14 mouse cellular contexts compared by ENCODE assay signal in the genomic region with DNA sequence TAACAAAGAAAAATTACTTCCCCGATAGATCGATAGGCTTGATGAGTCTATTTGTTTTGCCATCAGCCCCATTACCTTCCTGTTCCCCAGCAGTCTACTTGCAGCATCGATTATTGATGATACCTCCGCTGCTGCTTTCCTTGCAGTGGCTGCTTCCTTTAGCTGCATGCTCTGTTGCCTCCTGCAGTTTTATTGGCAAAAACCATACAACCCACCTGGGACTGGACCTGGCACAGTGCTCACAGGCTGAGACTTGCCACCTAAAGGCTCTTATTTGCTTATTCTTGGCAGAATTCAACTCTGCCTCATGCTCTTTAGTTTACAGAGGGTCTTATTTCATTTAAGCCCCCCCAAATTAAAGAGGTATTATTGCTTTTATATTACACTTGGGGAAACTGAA.
"Had no signal": no experiment of that assay in that cellular context is flagged by ENCODE, and none has a peak within 500 bp of the region (broad histone marks: within the 10 kb centered on the region; RNA-seq: fewer than 3 reads in every experiment).

No protein-coding gene starts in this region.

- DNase-seq: kidney, adult 8-10 months; kidney, postnatal 25 days; liver; liver, embryonic 13.5 days; liver, postnatal 0 days; lung, postnatal 14 days; right cerebral cortex, adult 18-20 months; right cerebral cortex, postnatal 25 days; thymus, postnatal 36 days had no signal

- H3K4me3 ChIP-seq: limb, embryonic 12.5 days; liver, embryonic 13.5 days; lung, embryonic 15.5 days; megakaryocyte, embryonic 14.5 days; midbrain, embryonic 12.5 days had no signal

- H3K4me2 ChIP-seq: limb, embryonic 12.5 days; liver, embryonic 13.5 days; lung, embryonic 15.5 days; midbrain, embryonic 12.5 days had no signal

- H3K9ac ChIP-seq: limb, embryonic 12.5 days; liver, embryonic 13.5 days; liver, postnatal 0 days; lung, embryonic 15.5 days; midbrain, embryonic 12.5 days had no signal

- H3K36me3 ChIP-seq: limb, embryonic 12.5 days; liver, embryonic 13.5 days; lung, embryonic 15.5 days; midbrain, embryonic 12.5 days had no signal

- H3K4me1 ChIP-seq: limb, embryonic 12.5 days; liver, embryonic 13.5 days; lung, embryonic 15.5 days; megakaryocyte, embryonic 14.5 days; midbrain, embryonic 12.5 days had no signal

- H3K27ac ChIP-seq: limb, embryonic 12.5 days; liver, embryonic 13.5 days; lung, embryonic 15.5 days; macrophage; midbrain, embryonic 12.5 days had no signal

- ATAC-seq: liver, postnatal 0 days had no signal

- H3K9me3 ChIP-seq: limb, embryonic 12.5 days; liver, embryonic 13.5 days; lung, embryonic 15.5 days; megakaryocyte, embryonic 14.5 days; midbrain, embryonic 12.5 days had no signal

- H3K27me3 ChIP-seq: limb, embryonic 12.5 days; liver, embryonic 13.5 days; lung, embryonic 15.5 days; megakaryocyte, embryonic 14.5 days; midbrain, embryonic 12.5 days had no signal
